Mouse (Mus musculus) spleen, adult 18-20 months (tissue): ENCODE measurements around the gene Cenpj.

ENCODE experiments used
- DNase-seq, 2 experiments: peaks; one replicate each; pipeline ENCODE4 v3.0.0; 2022; ENCODE audit warnings: mixed read lengths in 2 of 2

Gene Cenpj

DNA sequence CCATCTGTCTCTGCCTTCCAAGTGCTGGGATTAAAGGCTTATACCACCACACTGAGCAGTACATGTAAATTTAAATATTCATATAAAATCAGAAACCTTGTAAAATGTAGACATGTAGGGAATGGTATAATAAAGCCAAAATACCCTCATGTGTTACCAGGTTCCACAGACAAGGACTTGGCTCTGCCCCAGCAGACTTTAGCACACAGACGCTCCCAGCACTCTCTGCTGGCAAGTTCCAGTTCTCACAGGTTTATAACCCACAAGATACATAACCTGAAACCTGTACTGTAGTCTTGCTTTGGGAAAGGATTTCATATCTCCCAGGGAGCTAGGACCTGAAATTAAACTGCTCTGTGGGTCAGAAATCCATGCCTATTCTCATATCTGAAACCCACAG lies 30.3 kb downstream of the Cenpj start:
- DNase-seq, result no peak

DNA sequence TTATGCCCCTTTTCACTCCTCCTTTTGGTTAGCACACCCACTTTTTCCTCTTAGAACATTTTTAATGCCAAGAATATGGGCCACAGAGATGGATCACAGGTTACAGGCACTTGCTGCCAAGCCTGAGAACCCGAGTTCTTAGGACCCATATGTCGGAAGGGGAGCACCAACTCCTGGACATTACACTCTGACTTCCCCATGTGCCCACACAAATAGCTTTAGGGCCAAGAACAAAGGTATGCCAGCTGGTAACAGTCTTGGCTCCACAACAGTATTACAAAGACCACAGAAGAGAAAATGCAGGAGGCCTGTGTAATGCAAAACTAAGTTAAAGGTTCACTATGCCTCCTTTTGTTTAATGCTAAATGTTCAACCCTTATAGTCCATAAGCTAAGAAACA lies 44.4 kb downstream of the Cenpj start:
- DNase-seq, result no peak

DNA sequence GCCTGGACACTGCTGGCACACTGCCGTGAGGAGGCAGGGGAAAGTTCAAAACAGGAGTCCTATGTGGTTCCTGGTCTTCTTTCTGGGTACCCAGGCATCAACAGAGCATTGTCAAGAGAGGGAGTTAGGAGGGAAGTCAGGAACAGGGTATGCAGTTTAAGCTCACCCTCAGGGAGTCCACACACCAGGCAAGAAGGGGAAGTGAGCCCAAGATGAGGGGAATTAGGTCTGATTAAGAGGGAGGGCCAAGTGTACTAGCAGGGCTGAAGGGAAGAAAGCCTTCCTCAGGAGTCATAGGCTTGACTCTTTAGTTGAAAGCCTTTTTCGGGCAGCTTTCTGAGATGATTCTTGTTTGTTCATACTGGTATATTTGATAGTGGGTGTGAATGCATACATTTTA lies 60.5 kb downstream of the Cenpj start:
- no peak for DNase-seq

DNA sequence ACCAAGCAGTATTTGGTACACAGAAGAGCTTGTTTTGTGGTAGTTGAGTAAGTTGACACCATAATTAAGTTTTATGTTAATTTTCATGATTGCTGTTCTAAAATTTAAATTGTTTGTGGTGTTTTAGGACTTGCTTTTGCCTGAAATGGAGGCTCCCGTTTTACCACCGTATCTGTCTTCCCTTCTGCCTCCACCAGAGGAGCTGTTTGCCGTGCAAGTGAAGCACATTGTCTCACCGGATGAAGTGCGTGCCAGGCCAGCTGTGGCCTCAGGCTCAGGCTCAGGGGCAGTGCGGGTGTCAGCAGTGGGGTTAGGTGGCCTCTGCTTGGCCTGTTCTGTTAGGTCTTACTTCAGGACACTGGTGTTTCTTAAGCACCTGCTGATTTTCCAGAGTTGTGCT lies 63.1 kb downstream of the Cenpj start:
- no peak for DNase-seq

DNA sequence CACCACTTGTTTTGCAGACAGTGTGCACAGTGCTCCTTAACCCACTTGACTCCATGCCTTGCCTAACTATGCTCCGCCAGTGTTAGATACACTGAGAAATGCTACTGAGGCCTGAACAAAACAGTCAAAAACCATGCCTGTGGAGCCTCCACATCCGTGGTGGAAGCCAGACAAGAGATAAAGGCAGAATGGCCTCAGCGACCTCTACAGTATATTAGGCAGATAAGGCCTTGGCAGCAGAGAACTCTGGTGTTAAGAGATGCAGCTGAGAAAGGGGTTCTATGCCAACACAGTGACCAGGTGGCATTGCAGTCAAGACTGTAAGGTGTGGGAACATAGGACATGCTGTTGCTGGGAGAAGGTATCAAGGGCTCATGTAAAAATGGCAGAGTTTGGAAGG lies 68.5 kb downstream of the Cenpj start:
- no peak for DNase-seq

DNA sequence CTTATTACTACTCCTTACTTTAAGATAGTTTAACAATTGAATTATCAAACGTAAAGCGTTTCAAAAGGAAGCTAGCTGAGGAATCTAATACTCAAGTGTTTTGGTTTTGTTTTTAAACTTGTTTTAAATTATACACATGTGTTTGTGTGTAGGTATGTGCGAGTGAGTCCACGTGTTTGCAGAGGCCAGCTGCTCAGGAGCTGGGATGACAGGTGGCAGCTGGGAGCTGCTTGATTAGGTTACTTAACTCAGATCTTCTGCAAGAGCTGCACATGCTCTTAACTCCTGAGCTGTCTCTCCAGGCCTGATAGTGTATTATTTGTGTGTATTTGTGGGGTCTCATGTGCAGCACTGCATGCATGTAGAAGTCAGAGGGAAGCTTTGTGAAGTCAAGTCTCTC lies 72.8 kb downstream of the Cenpj start:
- DNase-seq, result no peak

DNA sequence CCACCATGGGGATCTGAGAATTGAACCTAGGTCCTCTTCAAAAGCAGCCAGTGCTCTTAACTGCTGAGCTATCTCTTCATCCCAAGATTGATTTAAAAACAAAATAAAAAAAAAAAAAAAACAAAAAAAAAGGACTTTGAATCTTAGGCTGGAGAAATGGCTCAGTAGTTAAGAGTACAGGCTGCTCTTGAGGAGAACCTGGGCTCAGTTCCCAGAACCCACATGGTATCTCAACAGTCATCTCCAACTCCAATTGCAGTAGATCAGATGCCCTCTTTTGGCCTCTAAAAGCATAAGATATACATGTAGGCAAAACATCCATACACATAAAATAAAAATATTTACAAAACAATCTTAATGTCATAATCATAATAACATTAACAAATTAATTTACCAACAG lies 85.4 kb downstream of the Cenpj start:
- no peak for DNase-seq
